Mouse (Mus musculus) layer of hippocampus, postnatal 14 days (tissue): ENCODE measurements around the gene Ing2. TPM values are rescaled to one million over a fixed set of nuclear protein-coding genes. Genes with fewer than 3 reads are reported as not detected.

Experiments
- total RNA-seq, 2 experiments: library from RNA; stranded (reverse); gene quantifications; 2 replicates each; pipeline ENCODE4 v1.2.3; 2021

The Ing2 gene
- total RNA-seq, 2 experiments from 2014 or later: 27.9 to 33.5 TPM

Other genes starting within 250 kb of the Ing2 start
- gene Stox2, start 229.2 kb downstream of the Ing2 start, total RNA-seq: 10 to 100 TPM; 84.6 to 87.7 TPM
- gene Trappc11, start 142.1 kb downstream of the Ing2 start, total RNA-seq: 10 to 100 TPM; 49.7 to 50.5 TPM
- 10 to 100 TPM; 28.8 to 31.3 TPM for gene Rwdd4a, start 141.9 kb downstream of the Ing2 start, total RNA-seq
- 10 to 100 TPM; 12.8 to 13.6 TPM for gene Cdkn2aip, start 38.4 kb upstream of the Ing2 start, total RNA-seq
- gene Cldn24, start 146.6 kb upstream of the Ing2 start, total RNA-seq: not detected
- 1 to 10 TPM; 2.1 to 2.5 TPM for gene Cldn22, start 148.9 kb upstream of the Ing2 start, total RNA-seq